Mouse (Mus musculus) kidney, adult 11 months (tissue): ENCODE measurements around the gene Slc39a5.

Experiments
- DNase-seq: peaks from one replicate; pipeline ENCODE4 v3.0.0; 2022

The Slc39a5 gene

DNA sequence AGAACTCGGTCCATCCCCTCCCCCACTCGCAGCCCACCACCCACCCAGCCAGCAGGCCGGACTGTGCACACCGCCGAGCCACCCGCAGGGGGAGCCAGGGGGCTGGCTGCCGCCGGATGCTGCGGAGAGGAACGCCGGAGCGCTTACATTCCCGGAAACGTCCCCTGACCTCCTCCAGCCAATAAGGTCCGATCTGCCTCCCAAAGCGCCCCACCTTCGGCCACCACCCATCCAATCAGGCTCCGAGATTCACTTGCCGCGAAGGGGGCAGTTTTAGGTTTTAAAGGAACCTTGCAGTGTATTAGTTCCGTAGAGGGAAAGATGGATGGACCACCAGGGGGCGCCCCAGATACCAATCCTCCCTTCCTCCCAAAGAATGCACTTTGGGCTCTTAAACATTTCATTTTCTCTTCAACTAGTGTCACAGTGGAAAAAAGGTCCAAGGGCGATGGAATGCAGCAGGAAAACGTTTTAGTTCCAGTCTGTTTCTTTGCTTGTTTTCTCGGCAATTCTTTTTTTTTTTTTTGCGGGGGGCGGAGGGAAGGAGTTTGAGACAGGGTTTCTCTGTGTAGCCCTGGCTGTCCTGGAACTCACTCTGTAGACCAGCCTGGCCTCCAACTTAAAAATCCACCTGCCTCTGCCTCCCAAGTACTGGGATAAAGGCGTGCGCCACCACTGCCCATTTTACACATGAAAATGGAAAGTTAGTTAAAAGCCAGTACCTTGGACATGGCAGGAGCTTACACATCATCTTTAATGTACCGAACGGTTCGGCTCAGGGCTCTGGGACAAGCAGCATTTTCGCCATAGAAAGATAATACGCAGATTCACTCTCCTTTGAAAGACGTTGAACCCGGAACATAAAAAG lies 8.9 kb upstream of the Slc39a5 start:
- peak; percentile 98 for DNase-seq

DNA sequence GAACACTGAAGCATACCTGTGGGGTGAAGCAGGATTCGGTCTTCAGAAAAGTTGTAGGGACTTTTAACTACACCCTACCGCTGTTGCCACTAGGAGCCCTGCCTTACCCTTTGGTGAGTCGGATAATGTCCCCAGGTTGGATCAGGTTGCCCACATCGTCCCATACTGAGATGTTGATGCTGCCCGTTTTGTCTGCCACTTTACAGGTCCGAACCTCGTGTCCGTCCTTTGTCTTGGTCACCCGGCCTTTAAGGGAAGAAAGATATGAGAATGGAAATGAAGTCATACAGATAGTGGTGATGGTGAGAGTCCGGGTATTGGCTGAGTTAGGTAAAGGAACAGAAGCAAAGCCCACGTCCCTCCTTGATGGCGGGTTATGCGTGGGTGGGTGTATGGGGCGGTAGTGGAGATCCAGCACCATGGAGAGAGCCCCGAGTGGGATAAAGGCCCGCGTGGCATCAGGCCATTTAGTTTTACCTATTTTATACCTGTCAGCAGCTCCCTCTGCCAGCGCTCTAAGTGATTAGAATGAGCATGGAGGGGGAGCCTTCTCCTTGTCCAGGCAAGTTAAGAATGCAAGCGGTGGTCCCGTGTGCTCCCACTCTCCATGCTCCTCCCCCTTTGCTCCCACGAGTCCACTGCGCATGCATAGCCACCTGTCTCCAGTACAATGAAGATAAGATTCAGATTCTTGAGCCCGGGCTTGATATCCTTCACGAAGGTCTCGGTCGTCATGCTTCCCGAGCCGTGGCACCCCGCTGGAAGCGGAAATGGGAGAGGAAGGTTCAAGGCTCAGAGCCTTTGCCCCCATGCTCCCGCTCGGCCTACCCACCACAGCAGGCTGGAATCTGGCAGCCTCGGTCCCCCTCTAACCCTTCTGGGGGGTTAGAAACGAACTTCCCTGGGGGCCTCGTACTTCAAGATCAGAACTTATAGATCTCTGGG lies 7.8 kb upstream of the Slc39a5 start:
- peak; percentile 24 for DNase-seq

DNA sequence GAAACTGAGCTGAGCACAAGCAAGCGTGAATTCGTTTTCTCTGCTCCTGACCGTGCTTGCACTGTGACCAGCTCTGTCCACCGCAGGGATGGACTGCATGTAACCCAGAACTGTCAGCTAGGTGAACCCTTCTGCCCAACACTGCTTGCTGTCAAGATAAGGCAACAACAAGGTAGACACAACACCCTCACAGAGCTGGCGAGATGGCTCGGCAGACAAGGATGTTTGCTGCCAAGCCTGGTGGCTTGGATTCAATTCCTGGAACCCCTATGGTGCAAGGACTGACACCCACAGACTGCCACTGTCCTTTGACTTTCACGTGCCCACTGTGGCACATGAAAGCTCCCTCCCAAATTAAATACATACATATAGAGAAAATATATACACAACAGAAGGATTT lies 2.9 kb upstream of the Slc39a5 start:
- DNase-seq, result no peak

DNA sequence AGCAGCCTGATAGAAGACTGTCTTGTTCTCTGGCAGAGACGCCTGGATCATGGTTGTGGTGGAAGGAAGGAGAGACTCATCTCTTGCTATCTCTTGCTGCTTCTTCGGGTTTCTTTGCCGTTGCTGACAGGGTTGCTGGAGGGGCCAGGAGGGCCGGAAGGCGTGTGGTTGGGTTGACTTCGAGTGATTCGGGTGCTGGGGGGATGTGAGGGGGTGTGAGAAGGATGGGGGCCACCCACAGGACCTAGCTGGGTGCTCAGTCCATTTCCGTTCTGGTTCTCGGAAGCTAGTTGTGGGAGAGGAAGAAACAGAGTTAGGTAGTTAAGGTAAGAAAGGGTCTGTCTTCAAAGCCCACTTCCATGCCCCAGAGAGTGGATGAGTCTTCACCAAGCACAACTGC lies 609 bp upstream of the Slc39a5 start:
- DNase-seq, result no peak

DNA sequence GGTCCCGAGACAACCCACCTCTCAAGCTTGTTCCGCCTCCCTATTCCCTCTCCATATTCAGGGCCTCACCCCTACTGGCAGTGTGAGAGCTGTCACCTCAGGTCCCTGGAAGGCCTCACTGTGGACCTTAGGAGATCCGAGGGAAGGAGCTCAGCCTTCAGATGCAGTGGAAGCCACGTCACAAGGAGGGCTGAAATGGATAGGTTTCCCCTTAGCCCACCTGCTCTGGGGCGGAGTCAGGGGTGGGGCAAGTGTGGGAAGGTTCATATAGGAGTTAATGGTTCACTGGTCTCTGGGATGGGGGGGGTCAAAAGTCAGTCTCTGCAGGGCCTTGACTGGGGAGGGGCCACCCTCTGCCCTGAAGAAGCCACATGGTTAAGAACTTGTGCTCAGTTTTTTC lies 691 bp downstream of the Slc39a5 start:
- peak; percentile 76 for DNase-seq

DNA sequence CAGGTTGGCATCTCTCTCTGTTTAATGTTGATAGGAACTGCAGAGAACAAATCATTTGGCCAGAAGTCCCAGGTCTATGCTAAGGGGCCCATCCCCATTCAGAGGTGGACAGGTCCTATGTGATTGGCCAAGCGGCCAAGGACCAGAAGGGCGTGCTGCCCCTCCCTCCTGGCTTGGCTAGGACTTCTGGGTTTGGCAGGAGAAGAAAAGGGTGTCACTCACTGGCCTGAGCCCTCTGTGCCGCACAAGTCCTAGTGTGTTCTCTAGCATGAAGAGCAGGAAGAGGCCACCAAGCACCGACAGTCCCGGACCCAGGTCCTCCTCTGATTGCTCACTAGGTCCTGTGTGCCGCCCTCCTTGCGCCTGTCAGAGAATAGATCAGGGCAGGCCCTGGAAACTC lies 3.6 kb downstream of the Slc39a5 start:
- no peak for DNase-seq

DNA sequence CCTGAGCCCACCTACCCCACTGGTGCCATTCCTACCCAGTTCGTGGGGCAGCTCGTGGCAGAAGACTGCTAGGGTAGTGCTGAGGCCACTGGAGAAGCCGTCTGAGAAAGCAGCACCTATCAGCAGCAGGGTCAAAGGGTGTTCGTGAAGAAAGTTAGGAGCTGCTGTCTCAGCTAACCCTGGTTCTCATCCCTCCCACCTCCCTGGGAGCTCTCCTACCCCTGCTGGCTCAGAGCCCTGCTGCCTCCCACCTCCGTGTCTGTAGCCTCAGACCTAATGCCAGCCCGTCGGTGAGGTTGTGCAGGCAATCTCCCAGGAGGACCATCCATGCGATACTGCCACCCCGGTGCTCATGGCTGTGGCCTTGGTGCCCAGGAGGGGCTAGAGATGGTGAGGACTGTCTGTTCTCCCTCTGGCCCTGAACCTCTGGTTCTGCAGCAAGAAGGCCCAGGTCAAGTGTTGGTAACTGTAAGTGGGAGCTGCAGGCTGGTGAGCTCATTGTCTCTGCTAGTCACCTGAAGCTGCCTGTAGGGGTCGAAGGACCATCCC lies 4.2 kb downstream of the Slc39a5 start:
- DNase-seq, result peak; percentile 48

DNA sequence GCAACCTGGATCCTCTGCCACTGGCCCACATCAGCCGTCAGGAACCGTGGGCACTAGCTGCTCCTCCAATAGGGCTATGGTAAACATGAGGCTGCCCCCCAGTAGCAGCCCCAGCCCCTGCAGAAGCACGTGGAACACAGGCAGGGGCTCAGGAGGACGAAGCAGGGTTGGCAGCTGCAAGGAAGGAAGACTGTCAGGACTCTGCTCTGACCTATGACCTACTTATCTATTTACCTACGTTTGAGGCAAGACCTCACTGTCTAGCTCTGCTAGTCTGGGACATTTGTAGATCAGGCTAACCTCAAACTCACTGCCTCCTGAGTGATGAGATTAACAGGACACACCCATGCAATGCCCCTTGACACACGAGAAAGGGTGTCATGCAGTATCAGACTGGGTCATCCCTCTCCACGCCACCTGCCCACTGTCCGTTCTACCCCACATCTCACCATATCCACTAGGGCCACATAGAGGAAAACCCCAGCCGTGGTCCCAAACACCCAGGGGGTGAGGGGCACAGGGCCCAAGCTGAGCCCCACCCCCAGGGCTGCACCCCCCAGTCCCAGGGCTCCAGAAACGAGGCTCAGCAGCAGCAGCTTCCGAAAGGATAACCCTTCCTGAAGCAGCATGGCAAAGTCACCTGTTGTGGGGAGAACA lies 4.9 kb downstream of the Slc39a5 start:
- no peak for DNase-seq

DNA sequence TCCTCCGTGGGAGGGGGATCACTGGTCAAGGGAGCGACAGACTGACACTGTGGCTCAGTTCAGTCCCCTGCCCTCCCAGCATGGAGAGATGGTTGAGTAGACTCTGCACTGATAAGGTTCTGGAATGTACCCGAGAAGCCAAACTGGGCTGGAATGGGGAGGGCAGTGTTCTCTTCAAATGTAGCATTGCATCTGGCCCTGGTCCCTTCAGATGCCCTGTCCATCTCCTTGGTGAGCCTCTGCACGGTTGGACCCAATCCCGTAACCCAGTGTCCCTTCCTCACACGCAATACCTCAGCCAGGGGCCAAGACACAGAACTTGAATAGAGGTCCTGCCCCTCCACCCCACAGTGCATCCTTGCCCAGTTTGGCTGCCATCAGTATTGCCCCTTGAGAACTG lies 9.2 kb downstream of the Slc39a5 start:
- no peak for DNase-seq

DNA sequence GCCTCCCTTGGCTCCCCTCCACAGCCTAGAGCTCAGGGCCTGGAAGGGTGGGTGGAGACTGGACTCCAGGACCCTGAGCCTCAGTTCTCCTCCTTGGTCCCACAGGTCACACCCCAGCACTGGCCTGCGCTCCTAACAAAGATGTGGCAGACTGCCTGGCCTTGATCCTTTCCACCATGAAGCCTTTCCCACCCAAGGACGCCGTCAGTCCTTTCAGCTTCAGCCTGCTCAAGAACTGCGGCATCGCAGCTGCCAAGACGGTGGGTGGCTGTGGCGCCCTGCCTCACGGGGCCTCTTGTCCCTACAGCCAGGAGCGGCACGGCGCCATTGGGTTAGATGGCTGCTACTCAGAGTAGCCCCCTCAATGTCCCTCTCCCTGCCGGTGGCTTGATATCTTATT lies 10.7 kb downstream of the Slc39a5 start:
- no peak for DNase-seq

DNA sequence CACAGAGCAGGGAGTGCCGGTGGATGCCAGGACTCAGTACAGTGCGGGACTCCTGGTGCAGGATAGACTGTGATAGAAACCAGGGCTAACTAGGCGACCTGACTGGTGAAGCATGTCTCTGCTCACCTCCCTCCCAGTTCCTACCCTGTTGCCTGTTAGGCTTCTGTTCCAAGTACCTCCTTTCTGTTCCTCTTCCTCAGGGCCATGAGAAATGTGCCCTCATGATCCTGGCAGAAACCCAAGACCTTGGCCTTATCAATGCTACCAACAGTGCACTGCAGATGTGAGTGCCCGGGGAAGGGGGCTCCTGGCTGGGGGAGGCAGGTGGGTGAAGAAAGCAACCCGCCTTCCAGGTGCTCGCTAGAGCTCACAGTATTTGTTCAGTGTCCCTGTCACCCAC lies 11.5 kb downstream of the Slc39a5 start:
- DNase-seq, result no peak

DNA sequence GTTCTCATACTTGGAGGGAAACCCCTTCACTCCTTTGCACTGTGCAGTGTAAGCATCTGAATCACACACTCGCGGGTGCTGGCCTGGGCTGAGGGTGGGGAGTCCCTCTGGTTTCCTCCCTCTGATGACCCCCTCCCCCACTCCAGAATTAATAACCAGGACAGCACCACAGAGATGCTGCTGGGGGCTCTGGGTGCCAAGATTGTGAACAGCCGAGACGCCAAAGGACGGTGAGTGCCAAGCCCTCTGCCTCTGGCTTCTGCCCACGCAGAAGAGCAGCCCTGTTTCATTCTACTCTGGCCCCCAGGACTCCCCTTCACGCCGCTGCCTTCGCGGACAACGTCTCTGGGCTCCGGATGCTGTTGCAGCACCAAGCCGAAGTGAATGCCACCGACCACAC lies 12.1 kb downstream of the Slc39a5 start:
- no peak for DNase-seq

DNA sequence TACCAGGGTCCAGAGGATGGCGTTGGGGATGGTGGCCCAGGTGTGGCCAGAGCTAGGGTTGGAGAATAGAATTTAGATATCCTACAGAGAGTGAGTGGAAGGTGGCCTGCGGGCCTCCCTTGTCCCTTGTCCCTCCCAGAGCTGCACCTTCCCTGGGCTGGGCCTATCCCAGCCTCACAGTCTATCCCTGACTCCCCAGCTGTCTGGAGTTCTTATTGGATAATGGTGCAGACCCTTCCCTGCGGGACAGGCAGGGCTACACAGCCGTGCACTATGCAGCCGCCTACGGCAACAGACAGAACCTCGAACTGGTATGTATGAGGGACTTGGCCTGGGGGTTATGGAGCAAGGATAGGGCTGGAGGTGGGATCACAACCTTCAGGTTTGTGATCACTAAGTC lies 15.1 kb downstream of the Slc39a5 start:
- no peak for DNase-seq

DNA sequence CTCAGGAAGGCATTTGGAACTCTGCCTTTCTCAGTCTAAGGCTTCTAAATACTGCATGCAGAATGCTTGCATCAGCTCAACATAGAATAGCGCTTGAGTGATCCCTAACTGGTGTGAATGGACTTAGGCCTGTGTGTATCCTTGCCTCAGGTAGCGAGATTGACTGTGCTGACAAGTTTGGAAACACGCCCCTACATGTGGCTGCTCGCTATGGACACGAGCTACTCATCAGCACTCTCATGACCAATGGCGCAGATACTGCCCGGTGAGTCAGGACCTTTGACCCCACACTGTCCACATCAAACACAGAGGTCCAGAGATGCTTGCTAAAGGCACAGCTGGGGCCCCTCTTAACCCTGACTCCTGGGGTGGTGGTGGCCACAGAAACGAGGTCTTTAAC lies 18.5 kb downstream of the Slc39a5 start:
- no peak for DNase-seq

DNA sequence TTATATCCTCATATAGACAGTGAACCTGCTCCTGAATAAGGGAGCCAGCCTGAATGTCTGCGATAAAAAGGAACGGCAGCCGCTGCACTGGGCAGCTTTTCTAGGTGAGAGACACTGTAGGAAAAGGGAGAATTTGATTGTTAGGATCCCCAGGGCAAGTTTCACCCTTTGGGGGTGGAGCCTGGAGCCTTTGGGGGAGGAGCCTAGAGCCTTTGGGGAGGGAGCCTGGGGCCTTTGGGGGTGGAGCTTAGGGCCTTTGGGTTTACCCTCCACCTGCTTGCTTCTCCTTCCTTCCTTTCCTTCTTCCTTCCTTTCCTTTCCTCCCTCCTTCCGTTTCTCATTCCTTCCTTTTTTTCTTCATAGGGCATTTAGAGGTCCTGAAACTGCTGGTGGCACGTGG lies 20.5 kb downstream of the Slc39a5 start:
- no peak for DNase-seq

DNA sequence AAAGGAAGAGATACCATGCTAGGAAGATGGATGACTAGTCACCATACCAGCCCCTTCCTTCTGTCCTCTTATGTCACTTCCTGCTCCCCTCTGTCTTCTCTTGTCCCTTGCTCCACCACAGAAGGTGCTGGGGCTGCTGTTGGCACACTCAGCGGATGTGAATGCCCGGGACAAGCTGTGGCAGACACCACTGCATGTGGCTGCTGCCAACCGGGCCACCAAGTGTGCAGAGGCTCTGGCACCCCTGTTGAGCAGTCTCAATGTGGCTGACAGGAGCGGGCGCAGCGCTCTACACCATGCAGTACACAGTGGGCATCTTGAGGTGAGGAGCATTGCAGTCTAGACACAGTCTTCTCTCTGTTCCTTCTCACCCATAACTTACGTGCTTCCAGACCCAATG lies 21.8 kb downstream of the Slc39a5 start:
- no peak for DNase-seq

DNA sequence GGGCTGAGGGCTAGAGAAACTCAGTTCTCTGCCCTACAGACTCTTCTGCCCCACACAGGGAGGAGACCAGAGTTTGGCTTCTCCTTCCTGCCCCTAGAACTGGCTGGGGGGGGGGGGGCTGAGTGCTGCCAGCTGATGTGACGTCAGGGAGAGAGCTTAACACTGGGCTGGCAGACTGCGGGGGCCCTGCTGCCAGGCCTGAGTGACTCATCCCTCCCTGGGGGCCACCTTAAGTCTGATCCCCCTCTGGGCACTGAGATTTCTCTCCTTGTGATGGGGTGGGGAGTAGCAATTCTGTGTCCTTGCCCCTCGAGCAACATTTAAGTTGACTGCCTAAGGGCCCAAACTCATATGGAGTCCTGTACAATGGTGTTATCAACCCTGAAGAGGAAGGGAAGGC lies 22.6 kb downstream of the Slc39a5 start:
- no peak for DNase-seq

DNA sequence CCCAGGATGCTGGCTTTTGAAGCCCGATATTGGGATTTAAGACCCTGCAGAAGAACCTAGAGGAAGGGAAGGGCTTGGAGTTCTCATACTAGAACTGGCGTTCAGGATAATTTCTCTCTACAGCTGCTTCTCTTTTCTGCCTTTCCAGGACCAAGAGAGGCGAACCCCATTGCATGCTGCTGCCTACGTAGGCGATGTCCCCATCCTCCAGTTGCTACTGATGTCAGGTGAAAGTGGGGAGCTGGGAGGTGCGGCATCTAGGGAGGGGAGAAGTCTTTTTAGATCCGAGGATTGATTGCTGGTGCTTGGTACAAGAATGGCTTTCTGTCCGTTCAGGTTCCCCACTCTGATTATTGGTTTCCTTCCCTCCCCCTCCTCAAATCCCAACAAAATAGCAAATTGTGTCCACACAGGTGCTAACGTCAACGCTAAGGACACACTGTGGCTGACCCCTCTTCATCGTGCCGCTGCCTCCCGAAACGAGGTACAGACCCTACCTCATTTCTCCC lies 23.0 kb downstream of the Slc39a5 start:
- no peak for DNase-seq

DNA sequence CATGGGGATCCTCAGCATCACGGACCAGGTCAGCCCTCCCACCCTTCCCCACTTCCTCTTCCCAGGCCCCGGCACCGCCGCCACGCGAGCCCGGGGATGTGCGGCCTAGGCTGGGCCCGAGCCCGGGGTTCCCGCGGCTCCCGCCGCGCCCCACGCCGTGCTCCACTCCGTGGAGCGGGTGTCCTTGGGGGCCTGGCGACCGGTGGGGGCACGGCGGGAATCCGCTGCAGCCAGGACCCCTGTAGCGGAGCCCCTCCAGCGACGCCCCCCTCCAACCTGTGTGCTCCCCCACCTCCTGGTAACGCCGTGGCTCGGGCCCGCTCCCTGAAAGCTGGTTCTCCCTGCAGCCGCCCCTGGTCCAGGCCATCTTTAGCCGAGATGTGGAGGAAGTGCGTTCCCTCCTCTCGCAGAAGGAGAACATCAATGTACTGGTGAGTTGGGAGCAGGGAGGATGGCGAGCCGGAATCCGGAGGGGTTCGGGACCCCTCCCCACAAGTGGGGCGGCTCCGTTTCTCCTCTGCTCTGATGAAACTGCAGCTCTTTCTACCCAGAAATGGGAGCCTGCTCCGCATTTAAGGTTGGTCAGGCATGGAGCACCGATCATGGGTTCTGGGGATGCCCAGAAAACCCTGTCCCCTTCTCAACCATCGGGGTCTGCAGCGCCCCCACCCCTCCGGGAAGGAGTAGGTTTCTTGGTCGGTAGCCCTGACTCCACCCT lies 23.6 kb downstream of the Slc39a5 start:
- no peak for DNase-seq

DNA sequence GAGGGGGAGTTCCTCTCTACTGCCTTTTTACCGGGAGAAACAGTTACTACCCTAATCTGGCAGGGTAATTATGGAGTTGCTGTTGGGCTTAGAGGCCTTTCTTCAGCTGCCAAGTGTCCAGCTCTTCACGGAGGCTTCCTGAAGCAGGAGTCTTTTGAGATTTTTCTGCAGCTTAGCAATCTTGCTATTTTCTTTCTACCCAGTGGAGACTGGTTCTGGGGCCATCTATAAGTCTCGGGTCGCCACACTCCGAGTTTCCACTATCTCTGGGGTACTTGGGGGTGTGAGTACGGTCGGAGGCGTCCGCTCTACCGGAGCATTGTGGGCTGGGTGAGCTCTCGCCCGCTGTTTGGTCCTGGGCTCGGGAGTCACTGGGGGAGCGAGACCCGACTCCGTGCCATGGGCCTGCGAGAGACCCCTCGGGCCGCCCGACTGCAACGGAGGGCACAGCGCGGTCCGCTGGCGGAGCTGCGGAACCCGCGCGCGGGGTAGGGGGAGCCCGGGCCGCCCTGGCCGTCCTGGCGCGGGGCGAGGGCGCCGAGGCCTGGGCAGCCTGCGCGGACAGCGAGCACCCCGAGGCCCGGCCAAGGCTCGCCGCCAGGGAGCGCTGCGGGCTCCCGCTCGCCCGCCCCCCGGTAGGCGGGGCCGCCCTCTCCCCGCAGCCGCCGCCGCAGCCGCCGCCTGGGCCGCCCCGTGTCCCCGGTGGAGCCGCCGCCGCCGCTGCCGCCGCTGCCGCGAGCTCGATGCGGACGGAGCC lies 24.4 kb downstream of the Slc39a5 start, which contains the start of gene Ankrd52:
Ankrd52 (plus strand) TSS at position 661 of the 757 bp plus-strand sequence.
- DNase-seq, result peak; percentile 79

DNA sequence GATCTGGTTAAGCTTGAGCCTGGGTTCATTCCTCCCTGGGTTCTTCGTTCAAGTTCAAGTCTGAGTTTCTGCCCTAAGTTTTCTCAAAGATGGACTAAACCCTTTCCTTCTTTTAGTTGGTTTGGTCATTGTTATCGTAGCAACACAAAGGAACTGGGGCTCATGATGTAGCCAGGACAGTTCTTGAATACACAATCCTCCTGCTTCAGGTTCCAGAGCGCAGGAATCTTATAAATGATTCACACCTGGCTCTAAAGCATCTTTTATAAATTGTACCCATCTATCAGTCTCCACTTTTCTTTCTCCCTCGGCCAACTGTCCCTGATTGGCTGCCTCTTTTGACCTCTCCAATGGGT lies 25.0 kb downstream of the Slc39a5 start:
- DNase-seq, result no peak
